Mouse (Mus musculus): ENCODE data around the gene Pawr.

- TF ChIP-seq EP300 (IDR thresholded peaks at IDR 0.05; ENCODE audit: low read depth) (no peak), CTCF (IDR thresholded peaks at IDR 0.05; ENCODE audit: low read depth) (no peak)
These were observed 44.5 kb upstream of the Pawr start for GRCm38 (mm10) chr10:108287438-108287801.

Measured in heart, postnatal 0 days (tissue).